Mouse (Mus musculus) small intestine, adult 2 months (tissue): ENCODE data around the gene Dstn.

Source experiments
- CTCF ChIP-seq: fragments of 200-500 bp; IDR thresholded peaks from 2 replicates; pipeline ENCODE4 v1.5.1; 2012; ENCODE audit warnings: low read depth, mild to moderate bottlenecking, control low read depth, inconsistent platforms, low read length, moderate library complexity, mixed read lengths; ENCODE audit not compliant: insufficient replicate concordance, insufficient read length; ENCODE audit errors: extremely low read depth
- POLR2A ChIP-seq: fragments of 200-500 bp; IDR thresholded peaks from 2 replicates; pipeline ENCODE4 v1.6.1; 2012; ENCODE audit warnings: low read depth, mild to moderate bottlenecking, control low read depth, inconsistent platforms, low read length, moderate library complexity

- no peak for TF ChIP-seq CTCF
- TF ChIP-seq POLR2A: no peak
These were observed 60.1 kb downstream of the Dstn start for GRCm38 (mm10) chr2:143975146-143975649.
